Mouse (Mus musculus) hindbrain, embryonic 16.5 days (tissue): ENCODE data around the gene Gmds. TPM values are rescaled to one million over a fixed set of nuclear protein-coding genes. Genes with fewer than 3 reads are reported as not detected.

Source experiments
- ATAC-seq: fragments of 200-750 bp; cut with Nextera tagmentation; 2 replicates; pipeline ENCODE4 v1.8.0; 2017; ENCODE audit warnings: moderate TSS enrichment, moderate library complexity
- H3K27ac ChIP-seq: fragments of 300-500 bp; sonication (generic); 2 replicates; pipeline ENCODE4 v1.5.1; 2014; ENCODE audit warnings: low read depth, mild to moderate bottlenecking, control low read depth, low read length, moderate library complexity
- H3K27me3 ChIP-seq: fragments of 300-500 bp; sonication (generic); replicated peaks from 2 replicates; pipeline ENCODE4 v1.6.1; 2014; ENCODE audit warnings: low read length; ENCODE audit not compliant: control insufficient read depth, insufficient read depth
- H3K36me3 ChIP-seq: fragments of 300-500 bp; sonication (generic); 2 replicates; pipeline ENCODE4 v1.6.1; 2014; ENCODE audit warnings: mild to moderate bottlenecking, low read length, moderate library complexity, mixed read lengths; ENCODE audit not compliant: control insufficient read depth, insufficient read depth
- H3K4me1 ChIP-seq: fragments of 300-500 bp; sonication (generic); 2 replicates; pipeline ENCODE4 v1.6.1; 2014; ENCODE audit warnings: low read depth, low read length; ENCODE audit not compliant: control insufficient read depth, insufficient read depth
- H3K4me2 ChIP-seq: fragments of 300-500 bp; sonication (generic); 2 replicates; pipeline ENCODE4 v1.6.1; 2014; ENCODE audit warnings: mild to moderate bottlenecking, low read length, control low read depth, moderate library complexity
- H3K4me3 ChIP-seq: fragments of 300-500 bp; sonication (generic); 2 replicates; pipeline ENCODE4 v1.5.1; 2014; ENCODE audit warnings: mild to moderate bottlenecking, low read length, control low read depth, moderate library complexity
- H3K9ac ChIP-seq: fragments of 300-500 bp; sonication (generic); 2 replicates; pipeline ENCODE4 v1.6.1; 2014; ENCODE audit warnings: low read depth, mild to moderate bottlenecking, control low read depth, low read length, moderate library complexity
- H3K9me3 ChIP-seq: fragments of 300-500 bp; sonication (generic); 2 replicates; pipeline ENCODE4 v1.6.1; 2014; ENCODE audit warnings: mild to moderate bottlenecking, low read length, moderate library complexity; ENCODE audit not compliant: control insufficient read depth
- WGBS: fragments of 180-500 bp; shearing (Covaris S2); extraction: QIAGEN DNeasy Blood & Tissue Kit; methylation state at CpG from one replicate; pipeline ENCODE4 v1.1.7; 2014; 5-methylcytosine and 5-hydroxymethylcytosine counted together
- polyA plus RNA-seq: library from polyadenylated mRNA; unstranded; fragments of >200 nt; fragmentation: Nextera tagmentation; extraction: Ambion mirVana; gene quantifications from 2 replicates; pipeline ENCODE4 v1.2.1, GENCODE M21; 2015

Gene Gmds
- polyA plus RNA-seq, 1 experiment from 2014 or later = 38.2 TPM

GRCm38 (mm10) chr13:32073630-32074029, 264.9 kb downstream of the Gmds start:
- Histone ChIP-seq H3K36me3 (no peaks in the 10 kb centered on the region), H3K9me3 (no peaks in the 10 kb centered on the region), H3K4me3 (no peak overlapping the region), H3K4me2 (no peak overlapping the region), H3K27ac (no peak overlapping the region), H3K4me1 (no peaks in the 10 kb centered on the region), H3K9ac (no peak overlapping the region), H3K27me3 (no peaks in the 10 kb centered on the region)
- no peak for ATAC-seq
- WGBS = 81% methylated on average over 2 of the region's 2 CpGs

GRCm38 (mm10) chr13:32055321-32055720, 283.2 kb downstream of the Gmds start:
- Histone ChIP-seq H3K27me3 (no peaks in the 10 kb centered on the region), H3K36me3 (no peaks in the 10 kb centered on the region), H3K4me3 (no peak overlapping the region), H3K27ac (no peak overlapping the region), H3K9me3 (no peaks in the 10 kb centered on the region), H3K4me2 (no peak overlapping the region), H3K9ac (no peak overlapping the region), H3K4me1 (no peaks in the 10 kb centered on the region)
- WGBS = 49% methylated on average over 6 of the region's 6 CpGs
- ATAC-seq = peak; percentile 86

DNA sequence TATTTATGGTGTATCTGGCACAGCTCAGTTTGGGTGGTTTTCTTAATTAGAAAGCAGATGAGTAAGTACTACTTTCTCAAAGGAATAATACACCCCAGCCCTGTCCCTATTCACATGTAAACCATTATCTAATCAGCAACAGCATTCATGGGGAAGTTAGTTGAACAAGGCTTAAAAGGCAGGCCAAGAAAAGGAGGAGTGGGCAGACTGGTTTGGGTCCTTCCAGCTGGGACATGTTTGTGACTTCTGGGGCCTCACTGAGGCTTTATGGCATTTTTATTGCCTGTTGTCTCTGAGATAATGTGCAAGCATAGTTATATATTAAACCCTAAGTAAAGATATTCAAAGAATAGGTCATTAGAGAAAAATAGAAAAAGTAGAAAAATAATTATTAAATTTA, 285.0 kb downstream of the Gmds start:
- H3K9me3 ChIP-seq = no peaks in the 10 kb centered on the region

DNA sequence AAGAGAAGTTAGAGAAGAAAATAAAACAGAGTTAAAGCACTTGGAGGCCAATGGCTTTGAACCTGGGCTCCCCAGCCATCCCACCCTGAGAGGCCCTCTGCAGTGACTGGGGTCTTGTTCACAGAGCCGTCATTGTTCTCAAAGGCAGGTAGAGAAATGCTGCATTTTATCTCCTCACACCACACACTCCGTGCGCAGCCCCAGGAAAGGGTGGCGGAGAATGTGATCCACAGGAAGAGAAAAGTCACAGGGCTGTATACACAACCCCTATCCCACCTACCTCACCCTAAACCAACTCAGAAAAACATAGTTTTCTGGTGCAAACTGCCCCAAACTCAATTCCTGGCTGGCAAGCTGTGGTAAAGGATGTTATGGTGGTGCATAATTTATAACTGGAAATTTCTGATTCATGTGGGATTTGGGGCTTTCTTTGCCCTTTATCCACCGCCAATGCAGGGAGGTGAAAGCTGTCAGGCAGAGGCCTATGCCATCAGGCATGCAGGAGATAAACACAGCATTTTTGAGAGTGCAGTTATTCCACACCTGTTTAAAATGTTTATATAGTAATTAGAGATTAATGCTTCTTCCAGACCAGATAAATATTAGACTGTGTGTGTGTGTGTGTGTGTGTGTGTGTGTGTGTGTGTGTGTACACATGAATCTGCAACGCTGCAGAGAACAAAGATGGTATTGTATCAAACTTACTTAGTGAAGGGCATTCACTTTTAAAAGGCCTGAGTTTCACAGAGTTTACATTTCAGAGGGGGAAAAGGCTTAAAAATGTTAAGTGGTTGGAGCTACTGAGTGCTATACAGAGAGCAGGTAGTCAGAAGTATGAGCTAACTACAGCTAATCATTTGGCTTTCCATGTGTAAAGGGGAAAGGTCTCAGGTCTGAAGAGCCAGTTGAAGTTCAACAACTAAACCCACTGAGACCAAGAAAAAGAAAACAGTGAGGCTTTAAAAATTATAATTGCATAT, 290.3 kb downstream of the Gmds start:
- Histone ChIP-seq H3K27me3 (no peaks in the 10 kb centered on the region), H3K4me1 (no peaks in the 10 kb centered on the region), H3K4me2 (no peak overlapping the region), H3K4me3 (no peak overlapping the region), H3K9ac (no peak overlapping the region), H3K27ac (no peak overlapping the region), H3K36me3 (no peaks in the 10 kb centered on the region), H3K9me3 (no peaks in the 10 kb centered on the region)
- 64% methylated on average over 6 of the region's 6 CpGs for WGBS
- no peak for ATAC-seq

More for the DNA sequence above, 285.0 kb downstream of the Gmds start:
- Histone ChIP-seq H3K9ac (no peak overlapping the region), H3K4me2 (no peak overlapping the region), H3K27ac (no peak overlapping the region), H3K27me3 (no peaks in the 10 kb centered on the region), H3K36me3 (no peaks in the 10 kb centered on the region), H3K4me1 (no peaks in the 10 kb centered on the region), H3K4me3 (no peak overlapping the region)
- no peak for ATAC-seq

DNA sequence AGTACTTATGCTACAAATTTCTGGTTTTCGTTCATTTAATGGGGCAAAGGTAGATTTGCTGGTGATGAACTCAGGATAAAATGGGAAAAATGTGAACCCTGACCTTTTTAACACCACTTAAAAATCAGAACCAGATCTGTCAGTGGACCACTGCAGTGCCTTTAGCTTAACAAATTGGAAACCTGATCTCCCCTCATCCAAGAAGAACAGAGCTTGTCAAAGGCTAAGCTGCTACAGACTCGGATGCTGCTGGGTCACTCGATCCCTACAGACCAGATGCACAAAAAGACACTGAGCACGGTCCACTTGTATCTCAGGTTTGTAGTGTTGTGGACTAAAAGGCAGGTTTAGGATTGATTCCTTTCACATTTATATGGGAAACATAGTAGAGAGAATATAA, 291.6 kb downstream of the Gmds start:
- no peaks in the 10 kb centered on the region for H3K36me3 ChIP-seq
- no peaks in the 10 kb centered on the region for H3K27me3 ChIP-seq

GRCm38 (mm10) chr13:32042748-32043147, 295.8 kb downstream of the Gmds start:
- WGBS = 79% methylated on average over 2 of the region's 2 CpGs
- ATAC-seq = no peak
- Histone ChIP-seq H3K36me3 (no peaks in the 10 kb centered on the region), H3K4me1 (no peaks in the 10 kb centered on the region), H3K9me3 (no peaks in the 10 kb centered on the region), H3K4me3 (no peak overlapping the region), H3K4me2 (no peak overlapping the region), H3K27ac (no peak overlapping the region), H3K9ac (no peak overlapping the region), H3K27me3 (no peaks in the 10 kb centered on the region)

More for the DNA sequence above, 291.6 kb downstream of the Gmds start:
- 51% methylated on average over 4 of the region's 4 CpGs for WGBS
- H3K9me3 ChIP-seq = no peaks in the 10 kb centered on the region
- H3K4me3 ChIP-seq = no peak overlapping the region
- H3K27ac ChIP-seq = no peak overlapping the region
- no peaks in the 10 kb centered on the region for H3K4me1 ChIP-seq
- no peak for ATAC-seq
- H3K4me2 ChIP-seq = no peak overlapping the region
- no peak overlapping the region for H3K9ac ChIP-seq

DNA sequence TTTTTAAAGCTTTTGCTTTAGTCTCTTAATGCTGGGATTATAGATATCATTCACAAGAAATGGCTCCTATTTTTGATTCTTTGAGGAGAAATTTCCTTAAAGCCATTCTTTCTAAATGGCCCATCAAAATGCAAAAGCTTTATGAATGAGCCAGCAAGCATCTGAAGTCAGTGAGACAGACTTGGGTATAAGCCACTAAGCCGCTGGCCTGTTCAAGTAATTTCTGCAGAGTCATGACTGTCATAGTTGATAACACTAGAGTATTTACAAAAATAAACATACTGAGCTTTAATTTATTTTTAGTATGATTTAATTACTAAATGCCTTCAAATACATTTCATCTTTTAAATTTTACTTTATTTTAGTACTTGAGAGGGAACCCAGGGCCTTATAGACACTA, 297.7 kb downstream of the Gmds start:
- H3K4me1 ChIP-seq = no peaks in the 10 kb centered on the region
- no peak overlapping the region for H3K4me3 ChIP-seq
- no peak overlapping the region for H3K4me2 ChIP-seq
- H3K27ac ChIP-seq = no peak overlapping the region
- no peak for ATAC-seq
- no peaks in the 10 kb centered on the region for H3K36me3 ChIP-seq
- no peak overlapping the region for H3K9ac ChIP-seq
- WGBS = 93% methylated on average over 1 of the region's 1 CpGs
- no peaks in the 10 kb centered on the region for H3K9me3 ChIP-seq
- H3K27me3 ChIP-seq = no peaks in the 10 kb centered on the region

GRCm38 (mm10) chr13:32036902-32037301, 301.6 kb downstream of the Gmds start:
- WGBS = 52% methylated on average over 5 of the region's 5 CpGs
- Histone ChIP-seq H3K27ac (no peak overlapping the region), H3K4me3 (no peak overlapping the region), H3K4me2 (no peak overlapping the region), H3K36me3 (no peaks in the 10 kb centered on the region), H3K9me3 (no peaks in the 10 kb centered on the region), H3K27me3 (no peaks in the 10 kb centered on the region), H3K9ac (no peak overlapping the region), H3K4me1 (no peaks in the 10 kb centered on the region)
- no peak for ATAC-seq

- Histone ChIP-seq H3K36me3 (no peaks in the 10 kb centered on the region), H3K27me3 (no peaks in the 10 kb centered on the region), H3K4me3 (no peak overlapping the region), H3K4me2 (no peak overlapping the region), H3K27ac (no peak overlapping the region), H3K9me3 (no peaks in the 10 kb centered on the region), H3K9ac (no peak overlapping the region), H3K4me1 (no peaks in the 10 kb centered on the region)
- 87% methylated on average over 6 of the region's 6 CpGs for whole genome bisulfite sequencing
- ATAC-seq = no peak
Measured at GRCm38 (mm10) chr13:32034799-32035448, 303.6 kb downstream of the Gmds start.
